Mouse (Mus musculus) lung, adult 2 months (tissue): ENCODE data around the gene Cdipt.

Experiments
- CTCF ChIP-seq: fragments of 200-500 bp; IDR thresholded peaks from 2 replicates; pipeline ENCODE4 v1.5.1; 2011; ENCODE audit warnings: mild to moderate bottlenecking, low read length, control low read depth; ENCODE audit not compliant: insufficient read depth
- POLR2A ChIP-seq: fragments of 200-500 bp; IDR thresholded peaks from 2 replicates; pipeline ENCODE4 v1.6.1; 2011; ENCODE audit warnings: low read depth, mild to moderate bottlenecking, control low read depth, low read length, borderline replicate concordance; ENCODE audit errors: extremely low read depth

DNA sequence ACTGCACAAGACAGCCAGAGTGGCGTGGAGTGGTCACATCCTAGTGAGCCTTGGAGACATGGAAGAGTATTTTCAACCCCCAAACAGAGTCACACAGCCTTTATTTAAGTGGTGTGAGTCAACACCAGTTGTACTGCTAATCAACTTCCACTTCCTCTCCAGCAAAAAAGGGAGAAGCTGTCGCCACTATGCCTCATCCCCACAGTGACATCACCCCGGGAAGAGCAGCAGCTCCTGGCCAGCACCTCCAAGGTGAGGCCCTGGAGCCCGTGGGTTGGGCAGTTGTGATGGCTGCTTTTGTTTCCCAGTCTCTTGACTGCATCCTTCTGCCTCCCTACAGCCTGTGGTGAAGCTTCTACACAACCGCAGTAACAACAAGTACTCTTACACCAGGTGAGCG is 34.5 kb upstream of the Cdipt start:
- TF ChIP-seq CTCF (no peak), POLR2A (no peak)
